Mouse (Mus musculus): ENCODE results near the gene Tox3. TPM values are rescaled to one million over a fixed set of nuclear protein-coding genes. Genes with fewer than 3 reads are reported as not detected.

Gene Tox3
- polyA plus RNA-seq (2015; fragmentation: Nextera tagmentation; extraction: Ambion mirVana), result 16.7 and 21.2 TPM in 2 replicates

DNA sequence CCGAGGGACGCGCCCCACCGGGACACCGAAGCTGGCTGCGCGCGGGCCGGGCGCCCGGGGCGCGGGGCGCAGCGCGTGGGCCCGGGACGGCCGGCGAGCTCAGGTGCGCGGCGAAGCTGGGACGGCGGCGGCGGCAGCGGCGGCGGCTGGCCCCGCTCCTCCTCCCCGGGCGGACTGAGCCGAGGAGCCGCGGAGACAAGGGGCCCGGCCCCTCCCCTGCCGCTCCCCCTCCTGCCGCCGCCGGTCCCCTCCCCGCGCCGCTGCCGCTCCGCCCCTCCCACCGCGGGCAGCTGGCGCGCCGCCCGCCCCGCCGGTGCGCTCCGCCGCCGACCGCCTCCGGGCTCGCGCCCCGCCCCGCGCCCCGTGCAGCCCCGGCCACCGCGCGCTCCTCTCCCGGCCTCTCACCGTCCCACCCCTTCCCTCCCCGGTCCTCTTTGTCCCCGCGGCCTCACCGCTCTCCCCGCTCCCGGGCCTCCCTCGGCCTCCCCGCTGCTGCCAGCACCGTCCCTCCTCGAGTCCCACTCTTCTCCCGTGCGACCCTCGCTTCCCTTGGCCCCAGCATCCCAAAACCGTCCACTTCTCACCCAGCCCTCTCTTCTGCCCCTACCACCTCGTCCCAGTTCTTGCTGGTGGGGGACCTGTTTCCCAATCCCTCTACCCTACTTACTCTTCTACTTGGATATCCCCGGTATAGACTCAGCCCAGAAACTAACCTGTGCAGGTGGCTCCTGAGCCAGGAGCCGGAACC lies at the start of gene Tox3:
Tox3 (minus strand) TSS at position 166 of the 748 bp plus-strand sequence.
- 3% methylated on average over 33 of the region's 89 CpGs for WGBS
- H3K4me1 ChIP-seq (replicated peaks; ENCODE audit: control insufficient read depth, insufficient read depth, low read length), result peaks cover 32% of the 10 kb centered on the region
- no peaks in the 10 kb centered on the region for H3K9me3 ChIP-seq (ENCODE audit: control insufficient read depth, low read length)
- peak within 1 kb of the TSS; percentile 93 for H3K27ac ChIP-seq (ENCODE audit: low read length)
- H3K4me2 ChIP-seq (ENCODE audit: low read length), result peak within 1 kb of the TSS; percentile 62
- peak; percentile 70 for ATAC-seq
- H3K9ac ChIP-seq (replicated peaks; ENCODE audit: low read depth, low read length), result peak within 1 kb of the TSS; percentile 96
- H3K27me3 ChIP-seq (replicated peaks; ENCODE audit: control insufficient read depth, insufficient read depth, low read length), result no peaks in the 10 kb centered on the region
- H3K36me3 ChIP-seq (ENCODE audit: control insufficient read depth, insufficient read depth), result no peaks in the 10 kb centered on the region
- H3K4me3 ChIP-seq (replicated peaks; ENCODE audit: low read length), result peak within 1 kb of the TSS; percentile 79

GRCm38 (mm10) chr8:90392643-90393042 lies 44.5 kb upstream of the Tox3 start:
- Histone ChIP-seq H3K9ac (replicated peaks; ENCODE audit: low read depth, low read length) (no peak overlapping the region), H3K27ac (ENCODE audit: low read length) (no peak overlapping the region), H3K4me2 (ENCODE audit: low read length) (no peak overlapping the region), H3K27me3 (replicated peaks; ENCODE audit: control insufficient read depth, insufficient read depth, low read length) (0 out of 2 replicates have a peak, but pooled peaks cover 3% of the 10 kb centered on the region), H3K9me3 (ENCODE audit: control insufficient read depth, low read length) (no peaks in the 10 kb centered on the region), H3K4me1 (replicated peaks; ENCODE audit: control insufficient read depth, insufficient read depth, low read length) (peaks cover 6% of the 10 kb centered on the region), H3K4me3 (replicated peaks; ENCODE audit: low read length) (no peak overlapping the region), H3K36me3 (ENCODE audit: control insufficient read depth, insufficient read depth) (no peaks in the 10 kb centered on the region)
- peak; percentile 93 for ATAC-seq
- 16% methylated on average over 2 of the region's 2 CpGs for WGBS

GRCm38 (mm10) chr8:90391483-90392074 lies 43.4 kb upstream of the Tox3 start:
- Histone ChIP-seq H3K4me1 (replicated peaks; ENCODE audit: control insufficient read depth, insufficient read depth, low read length) (peaks cover 6% of the 10 kb centered on the region), H3K9ac (replicated peaks; ENCODE audit: low read depth, low read length) (no peak overlapping the region), H3K27ac (ENCODE audit: low read length) (no peak overlapping the region), H3K36me3 (ENCODE audit: control insufficient read depth, insufficient read depth) (no peaks in the 10 kb centered on the region), H3K4me2 (ENCODE audit: low read length) (no peak overlapping the region), H3K9me3 (ENCODE audit: control insufficient read depth, low read length) (no peaks in the 10 kb centered on the region), H3K27me3 (replicated peaks; ENCODE audit: control insufficient read depth, insufficient read depth, low read length) (0 out of 2 replicates have a peak, but pooled peaks cover 3% of the 10 kb centered on the region), H3K4me3 (replicated peaks; ENCODE audit: low read length) (no peak overlapping the region)
- 42% methylated on average over 3 of the region's 3 CpGs for WGBS
- no peak for ATAC-seq

DNA sequence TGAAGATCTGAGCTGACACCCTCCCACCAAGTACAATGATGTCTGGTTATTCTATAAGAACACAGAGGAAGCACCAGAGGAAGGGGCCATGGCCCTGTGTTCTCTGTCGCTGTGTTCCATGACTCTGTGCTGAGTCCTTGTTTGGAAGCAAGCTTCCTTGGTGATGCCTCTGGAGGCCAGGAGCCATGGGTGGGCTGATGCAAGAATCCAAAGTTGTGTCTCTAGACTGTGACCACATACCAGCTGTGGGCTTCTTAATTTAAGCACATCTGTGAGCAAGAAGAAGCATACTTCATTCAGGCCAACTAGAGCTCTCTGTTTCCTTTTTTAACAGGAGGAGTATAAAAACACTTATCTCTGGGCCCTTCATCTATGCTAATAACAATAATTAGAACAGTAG lies 42.7 kb upstream of the Tox3 start:
- Histone ChIP-seq H3K27me3 (replicated peaks; ENCODE audit: control insufficient read depth, insufficient read depth, low read length) (0 out of 2 replicates have a peak, but pooled peaks cover 3% of the 10 kb centered on the region), H3K9me3 (ENCODE audit: control insufficient read depth, low read length) (no peaks in the 10 kb centered on the region), H3K4me2 (ENCODE audit: low read length) (no peak overlapping the region), H3K9ac (replicated peaks; ENCODE audit: low read depth, low read length) (no peak overlapping the region), H3K27ac (ENCODE audit: low read length) (no peak overlapping the region), H3K4me3 (replicated peaks; ENCODE audit: low read length) (no peak overlapping the region), H3K4me1 (replicated peaks; ENCODE audit: control insufficient read depth, insufficient read depth, low read length) (peaks cover 6% of the 10 kb centered on the region), H3K36me3 (ENCODE audit: control insufficient read depth, insufficient read depth) (no peaks in the 10 kb centered on the region)
- 97% methylated on average over 1 of the region's 1 CpGs for WGBS
- no peak for ATAC-seq

GRCm38 (mm10) chr8:90379064-90379463 lies 30.9 kb upstream of the Tox3 start:
- Histone ChIP-seq H3K4me1 (replicated peaks; ENCODE audit: control insufficient read depth, insufficient read depth, low read length) (no peaks in the 10 kb centered on the region), H3K9me3 (ENCODE audit: control insufficient read depth, low read length) (no peaks in the 10 kb centered on the region), H3K4me2 (ENCODE audit: low read length) (no peak overlapping the region), H3K27ac (ENCODE audit: low read length) (no peak overlapping the region), H3K9ac (replicated peaks; ENCODE audit: low read depth, low read length) (no peak overlapping the region), H3K36me3 (ENCODE audit: control insufficient read depth, insufficient read depth) (no peaks in the 10 kb centered on the region), H3K4me3 (replicated peaks; ENCODE audit: low read length) (no peak overlapping the region), H3K27me3 (replicated peaks; ENCODE audit: control insufficient read depth, insufficient read depth, low read length) (no peaks in the 10 kb centered on the region)
- ATAC-seq, result no peak
- 90% methylated on average over 6 of the region's 6 CpGs for WGBS

GRCm38 (mm10) chr8:90378036-90378435 lies 29.9 kb upstream of the Tox3 start:
- WGBS, result 100% methylated on average over 3 of the region's 3 CpGs
- Histone ChIP-seq H3K4me3 (replicated peaks; ENCODE audit: low read length) (no peak overlapping the region), H3K4me2 (ENCODE audit: low read length) (no peak overlapping the region), H3K9me3 (ENCODE audit: control insufficient read depth, low read length) (no peaks in the 10 kb centered on the region), H3K36me3 (ENCODE audit: control insufficient read depth, insufficient read depth) (no peaks in the 10 kb centered on the region), H3K27ac (ENCODE audit: low read length) (no peak overlapping the region), H3K27me3 (replicated peaks; ENCODE audit: control insufficient read depth, insufficient read depth, low read length) (no peaks in the 10 kb centered on the region), H3K9ac (replicated peaks; ENCODE audit: low read depth, low read length) (no peak overlapping the region), H3K4me1 (replicated peaks; ENCODE audit: control insufficient read depth, insufficient read depth, low read length) (no peaks in the 10 kb centered on the region)
- ATAC-seq, result no peak

- H3K9ac ChIP-seq (replicated peaks; ENCODE audit: low read depth, low read length), result no peak overlapping the region
- no peak overlapping the region for H3K27ac ChIP-seq (ENCODE audit: low read length)
- H3K4me1 ChIP-seq (replicated peaks; ENCODE audit: control insufficient read depth, insufficient read depth, low read length), result peaks cover 4% of the 10 kb centered on the region
- no peaks in the 10 kb centered on the region for H3K27me3 ChIP-seq (replicated peaks; ENCODE audit: control insufficient read depth, insufficient read depth, low read length)
- no peak overlapping the region for H3K4me2 ChIP-seq (ENCODE audit: low read length)
- H3K36me3 ChIP-seq (ENCODE audit: control insufficient read depth, insufficient read depth), result no peaks in the 10 kb centered on the region
- ATAC-seq, result peak; percentile 68
- H3K4me3 ChIP-seq (replicated peaks; ENCODE audit: low read length), result no peak overlapping the region
- no peaks in the 10 kb centered on the region for H3K9me3 ChIP-seq (ENCODE audit: control insufficient read depth, low read length)
- WGBS, result 67% methylated on average over 10 of the region's 10 CpGs
Measured at GRCm38 (mm10) chr8:90371611-90372222, 23.6 kb upstream of the Tox3 start.

GRCm38 (mm10) chr8:90369876-90370275 lies 21.7 kb upstream of the Tox3 start:
- H3K9ac ChIP-seq (replicated peaks; ENCODE audit: low read depth, low read length), result no peak overlapping the region
- no peak for ATAC-seq
- H3K9me3 ChIP-seq (ENCODE audit: control insufficient read depth, low read length), result no peaks in the 10 kb centered on the region
- no peak overlapping the region for H3K4me2 ChIP-seq (ENCODE audit: low read length)
- no peaks in the 10 kb centered on the region for H3K36me3 ChIP-seq (ENCODE audit: control insufficient read depth, insufficient read depth)
- 48% methylated on average over 3 of the region's 3 CpGs for WGBS
- peaks cover 4% of the 10 kb centered on the region for H3K4me1 ChIP-seq (replicated peaks; ENCODE audit: control insufficient read depth, insufficient read depth, low read length)
- no peaks in the 10 kb centered on the region for H3K27me3 ChIP-seq (replicated peaks; ENCODE audit: control insufficient read depth, insufficient read depth, low read length)
- no peak overlapping the region for H3K4me3 ChIP-seq (replicated peaks; ENCODE audit: low read length)
- H3K27ac ChIP-seq (ENCODE audit: low read length), result no peak overlapping the region

- Histone ChIP-seq H3K27me3 (replicated peaks; ENCODE audit: control insufficient read depth, insufficient read depth, low read length) (no peaks in the 10 kb centered on the region), H3K27ac (ENCODE audit: low read length) (no peak overlapping the region), H3K4me2 (ENCODE audit: low read length) (no peak overlapping the region), H3K4me3 (replicated peaks; ENCODE audit: low read length) (no peak overlapping the region), H3K9ac (replicated peaks; ENCODE audit: low read depth, low read length) (no peak overlapping the region), H3K9me3 (ENCODE audit: control insufficient read depth, low read length) (no peaks in the 10 kb centered on the region), H3K36me3 (ENCODE audit: control insufficient read depth, insufficient read depth) (no peaks in the 10 kb centered on the region), H3K4me1 (replicated peaks; ENCODE audit: control insufficient read depth, insufficient read depth, low read length) (peaks cover 9% of the 10 kb centered on the region)
- WGBS, result 76% methylated on average over 3 of the region's 3 CpGs
- no peak for ATAC-seq
Measured at GRCm38 (mm10) chr8:90356729-90357128, 8.6 kb upstream of the Tox3 start.

Data from forebrain, embryonic 16.5 days (tissue).